Mouse (Mus musculus): ENCODE measurements around the gene Fam186b. TPM values are rescaled to one million over a fixed set of nuclear protein-coding genes. Genes with fewer than 3 reads are reported as not detected.
A peak's percentile ranks its signal among the peaks of the same experiment; 100 is the strongest.

Fam186b gene
- total and polyA plus RNA-seq, 3 experiments = not detected

DNA sequence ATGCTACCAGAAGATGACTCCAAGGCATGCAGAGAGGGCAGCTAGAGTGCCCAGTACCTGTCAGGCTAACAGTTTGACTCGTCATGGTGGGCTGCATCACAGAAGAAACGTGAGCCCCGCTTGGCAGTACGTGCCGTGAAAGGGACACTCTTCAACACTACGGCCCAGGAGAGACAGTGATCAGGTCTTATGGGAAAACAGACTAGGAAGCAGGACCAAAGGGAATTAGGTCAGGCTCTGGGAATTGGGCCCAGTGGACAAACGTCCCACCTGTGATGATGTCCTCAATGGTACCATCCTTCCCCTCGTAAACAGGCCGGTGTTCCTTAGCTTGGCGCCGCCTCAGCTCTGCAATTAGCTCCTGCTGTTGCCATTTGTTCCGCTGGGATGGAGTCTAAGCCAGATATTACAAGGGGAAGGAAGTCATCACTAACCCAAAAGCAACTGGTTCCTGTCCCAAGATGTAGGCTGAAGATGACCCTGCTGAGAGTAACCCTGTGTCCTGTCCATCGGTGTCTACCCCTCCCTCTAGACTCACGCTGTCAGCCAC, 23.2 kb upstream of the Fam186b start:
- Histone ChIP-seq H3K9ac (ENCODE audit: low read depth, low read length) (no peak overlapping the region), H3K27me3 (ENCODE audit: control insufficient read depth, insufficient read depth, low read length) (no peaks in the 10 kb centered on the region), H3K4me3 (no peak overlapping the region), H3K36me3 (ENCODE audit: control insufficient read depth, insufficient read depth, low read length) (peaks cover 22% of the 10 kb centered on the region; the same call in 1 of the 2 replicates), H3K79me2 (replicated peaks; ENCODE audit: control insufficient read depth, insufficient read depth, low read length) (no peaks in the 10 kb centered on the region), H3K27ac (peak overlapping the region; percentile 86), H3K4me1 (ENCODE audit: control insufficient read depth, insufficient read depth, low read length) (peaks cover 46% of the 10 kb centered on the region)
- DNase-seq = peak in 1 of 2 experiments; percentile 38
- intact Hi-C loops (cut with DNase I) = no loop called here
- WGBS = 50% methylated on average over 14 of the region's 14 CpGs
- TF ChIP-seq CTCF (IDR thresholded peaks at IDR 0.05) (0 out of 2 replicates have a peak, but pooled peaks have one; percentile 9), POLR2A (IDR thresholded peaks at IDR 0.05; ENCODE audit: insufficient read depth, low read depth, low read length) (no peak; the same call in 1 of the 2 replicates), EP300 (IDR thresholded peaks at IDR 0.05; ENCODE audit: insufficient read depth, low read depth, low read length) (peak; percentile 62; the same call in 1 of the 2 replicates)

DNA sequence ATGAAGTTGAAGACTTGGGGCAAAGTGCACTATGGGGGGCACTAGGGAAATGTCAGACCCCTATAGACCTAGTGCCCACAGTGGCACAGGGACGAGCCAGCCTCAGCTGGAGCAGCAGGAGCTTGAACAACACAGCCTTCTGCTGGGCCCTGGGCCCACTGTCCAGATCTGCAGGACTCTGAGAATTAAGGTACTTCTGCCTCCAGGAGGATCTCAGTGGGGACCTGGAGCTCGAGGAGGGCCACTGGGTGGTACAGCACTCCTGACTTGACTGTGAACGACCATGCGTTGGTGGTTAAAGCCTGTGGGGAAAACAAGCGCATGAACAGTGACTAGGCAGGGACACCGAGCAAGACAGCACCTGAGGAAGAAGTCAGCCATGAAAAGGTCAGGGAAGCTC, 22.4 kb upstream of the Fam186b start:
- no peaks in the 10 kb centered on the region for H3K27me3 ChIP-seq (ENCODE audit: control insufficient read depth, insufficient read depth, low read length)
- no peaks in the 10 kb centered on the region for H3K79me2 ChIP-seq (replicated peaks; ENCODE audit: control insufficient read depth, insufficient read depth, low read length)
- DNase-seq = no peak
- H3K9ac ChIP-seq (ENCODE audit: low read depth, low read length) = no peak overlapping the region
- peaks cover 17% of the 10 kb centered on the region; the same call in 1 of the 2 replicates for H3K36me3 ChIP-seq (ENCODE audit: control insufficient read depth, insufficient read depth, low read length)
- no peak for TF ChIP-seq CTCF (IDR thresholded peaks at IDR 0.05)
- no peak for TF ChIP-seq POLR2A (IDR thresholded peaks at IDR 0.05; ENCODE audit: insufficient read depth, low read depth, low read length)
- no peak for TF ChIP-seq EP300 (IDR thresholded peaks at IDR 0.05; ENCODE audit: insufficient read depth, low read depth, low read length)
- 69% methylated on average over 6 of the region's 6 CpGs for WGBS
- H3K4me3 ChIP-seq = no peak overlapping the region
- H3K27ac ChIP-seq = peak overlapping the region; percentile 86
- intact Hi-C loops (cut with DNase I) = no loop called here
- peaks cover 44% of the 10 kb centered on the region for H3K4me1 ChIP-seq (ENCODE audit: control insufficient read depth, insufficient read depth, low read length)

DNA sequence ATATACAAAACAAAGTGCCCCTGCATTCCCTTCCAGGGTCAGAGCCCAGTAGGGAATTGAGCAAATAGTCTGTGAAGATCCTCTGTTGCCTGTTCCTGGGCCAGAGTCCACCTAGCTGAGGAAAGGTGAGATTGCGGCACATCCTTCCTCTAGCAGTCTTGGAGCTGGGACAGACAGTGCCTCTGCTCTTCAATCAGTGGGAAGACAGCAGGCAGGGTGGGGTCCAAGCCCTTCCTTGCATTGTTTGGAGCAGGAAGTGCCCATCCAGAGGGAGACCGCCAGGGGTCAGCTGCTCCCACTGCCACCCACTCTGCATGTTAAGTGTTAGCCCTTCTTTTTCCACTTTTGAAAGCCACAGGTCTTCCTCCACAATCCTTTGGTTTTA, 21.6 kb upstream of the Fam186b start:
- no peak overlapping the region for H3K4me3 ChIP-seq
- peaks cover 44% of the 10 kb centered on the region for H3K4me1 ChIP-seq (ENCODE audit: control insufficient read depth, insufficient read depth, low read length)
- H3K27ac ChIP-seq = peak overlapping the region; percentile 86
- no peak overlapping the region for H3K9ac ChIP-seq (ENCODE audit: low read depth, low read length)
- DNase-seq = peak; percentile 66 to 79
- intact Hi-C loops (cut with DNase I) = loop anchor here (1.0 to 2.0 kb wide), 4 partner anchors 9 to 154 kb away; partner anchors contain the start of gene Fmnl3
- H3K79me2 ChIP-seq (replicated peaks; ENCODE audit: control insufficient read depth, insufficient read depth, low read length) = no peaks in the 10 kb centered on the region
- H3K36me3 ChIP-seq (ENCODE audit: control insufficient read depth, insufficient read depth, low read length) = peaks cover 17% of the 10 kb centered on the region; the same call in 1 of the 2 replicates
- no peak for TF ChIP-seq POLR2A (IDR thresholded peaks at IDR 0.05; ENCODE audit: insufficient read depth, low read depth, low read length)
- peak; percentile 34 for TF ChIP-seq CTCF (IDR thresholded peaks at IDR 0.05)
- TF ChIP-seq EP300 (IDR thresholded peaks at IDR 0.05; ENCODE audit: insufficient read depth, low read depth, low read length) = peak; percentile 91
- no peaks in the 10 kb centered on the region for H3K27me3 ChIP-seq (ENCODE audit: control insufficient read depth, insufficient read depth, low read length)
- 35% methylated on average over 2 of the region's 2 CpGs for WGBS

DNA sequence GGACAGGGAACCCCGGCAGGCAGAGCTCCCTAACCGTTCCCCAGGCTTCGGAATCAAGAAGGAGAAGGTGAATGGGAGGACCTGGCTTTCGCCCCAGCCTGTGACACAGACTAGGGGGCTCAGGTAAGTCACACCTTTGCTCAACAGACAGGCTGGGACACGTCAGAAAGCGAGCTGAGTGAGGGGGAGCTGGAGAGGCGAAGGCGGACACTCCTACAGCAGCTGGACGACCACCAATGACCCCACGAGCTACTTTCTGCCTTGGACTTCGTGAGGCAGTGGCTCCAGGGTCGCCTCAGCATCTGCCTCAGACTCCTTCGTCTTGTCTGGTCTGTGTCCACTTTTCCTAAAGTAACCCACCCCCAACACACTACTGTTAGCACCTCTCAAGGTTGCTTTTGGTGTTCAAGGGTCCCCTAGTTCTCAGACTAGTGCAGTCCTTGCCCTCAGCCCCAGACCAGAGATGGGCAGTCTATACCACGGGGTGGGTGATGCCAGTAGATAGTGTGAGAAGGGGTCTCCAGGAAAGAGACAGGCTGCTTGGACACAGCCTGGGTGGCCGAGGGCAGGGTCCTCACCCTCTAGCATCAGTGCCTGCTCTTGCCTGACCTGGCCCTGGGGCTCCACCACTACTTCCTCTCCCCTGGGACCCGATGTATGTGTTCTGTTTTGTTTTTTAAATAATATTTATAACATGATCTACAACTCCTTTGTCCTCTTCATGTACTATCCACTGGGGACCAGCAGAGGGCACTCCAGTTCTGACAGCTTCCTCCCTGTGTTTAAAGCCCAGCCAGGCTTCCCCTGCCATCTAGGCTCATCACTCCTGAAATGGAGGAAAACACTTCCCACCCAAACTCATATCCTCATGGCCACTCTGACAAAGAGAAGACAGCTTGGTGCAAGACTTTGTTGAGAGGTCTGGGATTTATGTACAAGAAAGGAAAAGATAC, 20.9 kb upstream of the Fam186b start:
- Histone ChIP-seq H3K4me3 (no peak overlapping the region), H3K4me1 (ENCODE audit: control insufficient read depth, insufficient read depth, low read length) (peaks cover 41% of the 10 kb centered on the region), H3K9ac (ENCODE audit: low read depth, low read length) (peak overlapping the region; percentile 19; the same call in 1 of the 2 replicates), H3K27me3 (ENCODE audit: control insufficient read depth, insufficient read depth, low read length) (no peaks in the 10 kb centered on the region), H3K36me3 (ENCODE audit: control insufficient read depth, insufficient read depth, low read length) (peaks cover 17% of the 10 kb centered on the region; the same call in 1 of the 2 replicates), H3K79me2 (replicated peaks; ENCODE audit: control insufficient read depth, insufficient read depth, low read length) (no peaks in the 10 kb centered on the region), H3K27ac (peak overlapping the region; percentile 86)
- DNase-seq = peak; percentile 81 to 82
- 70% methylated on average over 16 of the region's 16 CpGs for WGBS
- TF ChIP-seq CTCF (IDR thresholded peaks at IDR 0.05) (peak; percentile 79), EP300 (IDR thresholded peaks at IDR 0.05; ENCODE audit: insufficient read depth, low read depth, low read length) (peak; percentile 71; the same call in 1 of the 2 replicates), POLR2A (IDR thresholded peaks at IDR 0.05; ENCODE audit: insufficient read depth, low read depth, low read length) (no peak)
- intact Hi-C loops (cut with DNase I) = loop anchor here (1.0 to 2.0 kb wide), 4 partner anchors 10 to 154 kb away; partner anchors contain the start of gene Fmnl3

DNA sequence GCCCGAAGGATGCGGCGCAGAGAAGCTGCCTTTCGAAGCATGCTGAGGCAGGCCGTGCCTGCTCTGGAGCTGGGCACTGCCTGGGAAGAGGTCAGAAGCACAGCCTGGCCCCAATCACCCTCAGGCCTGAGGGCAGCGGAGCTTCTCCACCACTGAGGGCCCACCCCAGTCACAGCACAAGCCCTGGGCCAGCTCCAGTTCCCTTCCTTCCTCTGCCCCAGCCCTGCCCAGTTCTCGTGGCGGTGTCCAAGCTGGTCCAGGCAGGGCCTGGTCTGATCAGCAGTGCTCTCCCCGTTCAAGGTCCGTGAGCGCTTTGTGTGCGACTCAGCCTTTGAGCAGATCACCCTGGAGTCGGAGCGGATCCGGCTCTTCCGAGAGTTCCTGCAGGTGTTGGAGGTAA, 19.2 kb upstream of the Fam186b start:
- Histone ChIP-seq H3K4me1 (ENCODE audit: control insufficient read depth, insufficient read depth, low read length) (peaks cover 30% of the 10 kb centered on the region), H3K36me3 (ENCODE audit: control insufficient read depth, insufficient read depth, low read length) (peaks cover 12% of the 10 kb centered on the region; the same call in 1 of the 2 replicates), H3K27me3 (ENCODE audit: control insufficient read depth, insufficient read depth, low read length) (no peaks in the 10 kb centered on the region), H3K9ac (ENCODE audit: low read depth, low read length) (no peak overlapping the region), H3K79me2 (replicated peaks; ENCODE audit: control insufficient read depth, insufficient read depth, low read length) (no peaks in the 10 kb centered on the region), H3K27ac (peak overlapping the region; percentile 86), H3K4me3 (no peak overlapping the region)
- TF ChIP-seq EP300 (IDR thresholded peaks at IDR 0.05; ENCODE audit: insufficient read depth, low read depth, low read length) (no peak), POLR2A (IDR thresholded peaks at IDR 0.05; ENCODE audit: insufficient read depth, low read depth, low read length) (no peak), CTCF (IDR thresholded peaks at IDR 0.05) (no peak)
- intact Hi-C loops (cut with DNase I) = no loop called here
- DNase-seq = peak; percentile 39 to 41
- WGBS = 62% methylated on average over 16 of the region's 16 CpGs
